Mouse (Mus musculus) heart, embryonic 12.5 days (tissue): Measurements from ENCODE around the gene Lama4. TPM values are rescaled to one million over a fixed set of nuclear protein-coding genes. Genes with fewer than 3 reads are reported as not detected.

Experiments used
- polyA plus RNA-seq: library from polyadenylated mRNA; unstranded; fragments of >200 nt; fragmentation: Nextera tagmentation; extraction: Ambion mirVana; gene quantifications from 2 replicates; pipeline ENCODE4 v1.2.1, GENCODE M21; 2016

Gene Lama4
- polyA plus RNA-seq, 1 experiment from 2014 or later = 144 TPM

Other genes starting within 250 kb of the Lama4 start
- gene Rfpl4b, start 143.7 kb upstream of the Lama4 start, polyA plus RNA-seq = not detected in 2 replicates
- 7.3 and 10.8 TPM in 2 replicates for gene Fam229b, start 168.4 kb downstream of the Lama4 start, polyA plus RNA-seq
- 11.0 and 13.5 TPM in 2 replicates for gene Tube1, start 168.5 kb downstream of the Lama4 start, polyA plus RNA-seq
- not detected in 2 replicates for gene Ccn6, start 198.3 kb downstream of the Lama4 start, polyA plus RNA-seq